Mouse (Mus musculus) embryo, embryonic 10 days (tissue): ENCODE results near the gene Rnd3.

ENCODE experiments used
- DNase-seq: peaks from one replicate; pipeline ENCODE4 v3.0.0-alpha.2; 2015; ENCODE audit warnings: low spot score

Rnd3 gene

DNA sequence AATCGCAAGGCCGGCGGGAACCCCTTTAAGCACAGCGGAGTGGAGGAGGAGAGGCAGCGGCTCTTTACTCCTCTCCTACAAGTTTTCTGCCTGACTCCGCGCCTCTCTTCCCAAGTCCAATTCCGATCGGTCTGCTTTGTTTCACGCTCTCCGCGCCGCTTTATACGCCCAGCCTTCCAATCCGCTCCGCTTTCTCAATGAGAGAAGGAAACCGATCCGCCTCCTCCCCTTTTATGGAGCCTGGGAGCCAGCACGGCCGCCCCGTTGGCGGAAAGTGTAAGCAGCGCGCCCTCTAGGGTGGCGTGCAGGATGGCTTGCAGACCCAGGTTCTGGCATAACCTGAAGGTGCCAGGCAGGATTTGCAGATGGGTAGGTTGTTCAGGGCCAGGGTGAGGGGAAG lies at the start of gene Rnd3:
Gene Rnd3 (minus strand): TSS at position 137 of the 400 bp plus-strand sequence.
- peak; percentile 99 for DNase-seq

DNA sequence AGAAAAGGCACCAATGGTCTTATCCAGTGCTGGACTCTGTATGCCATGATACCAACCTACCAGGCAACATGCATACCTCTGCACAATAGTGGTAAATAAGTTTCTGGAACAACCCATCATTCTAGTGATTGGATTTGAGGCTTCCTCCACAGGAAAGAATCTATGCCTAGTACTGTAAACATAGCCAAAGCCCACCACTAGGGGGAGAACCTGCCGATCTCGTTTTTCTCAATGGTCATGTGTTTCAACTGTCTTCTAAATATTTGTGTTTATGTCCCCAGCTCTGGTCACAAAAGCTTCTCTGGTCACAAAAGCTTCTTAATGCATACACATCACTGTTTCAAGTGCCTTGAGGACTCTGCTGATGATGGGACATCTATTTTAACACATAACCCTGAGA lies 43.4 kb upstream of the Rnd3 start:
- no peak for DNase-seq

DNA sequence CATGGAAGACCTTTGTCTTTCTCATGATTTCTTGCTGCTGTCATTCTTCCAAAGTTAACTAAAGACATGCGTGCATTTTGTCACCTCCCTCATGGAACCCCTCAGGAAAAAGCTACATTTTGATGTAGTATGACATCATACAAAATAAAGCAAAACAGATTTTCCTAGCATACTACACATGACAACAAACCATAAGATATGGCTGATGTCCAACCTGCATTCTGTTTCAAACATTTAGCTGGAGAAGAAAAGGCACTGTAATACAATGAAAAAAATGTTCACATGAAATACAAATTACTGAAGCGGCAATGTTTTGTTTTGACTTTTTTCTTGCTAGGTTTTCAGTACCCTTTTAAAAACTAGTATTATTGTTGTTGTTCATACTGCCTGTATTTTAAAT lies 36.9 kb upstream of the Rnd3 start:
- DNase-seq: no peak

DNA sequence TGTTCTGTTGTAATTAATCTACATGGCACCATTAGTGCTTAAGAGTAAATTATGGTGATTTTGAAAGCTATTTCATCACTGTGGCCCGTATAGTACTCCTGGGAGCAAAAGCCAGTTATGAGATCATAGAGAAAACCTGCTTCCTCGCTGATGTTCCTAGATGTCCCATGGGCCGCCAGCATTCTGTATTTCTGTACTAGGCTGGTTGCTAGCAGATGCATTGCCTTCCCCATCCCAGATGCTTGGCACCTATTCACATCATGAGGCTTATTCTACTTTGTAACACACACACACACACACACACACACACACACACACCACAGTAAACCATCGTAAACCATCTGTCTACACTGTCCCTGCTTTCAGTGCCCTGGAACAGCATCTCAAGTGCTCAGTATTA lies 34.1 kb upstream of the Rnd3 start:
- no peak for DNase-seq

- no peak for DNase-seq
These were observed 32.5 kb upstream of the Rnd3 start for GRCm38 (mm10) chr2:51181376-51181775.

DNA sequence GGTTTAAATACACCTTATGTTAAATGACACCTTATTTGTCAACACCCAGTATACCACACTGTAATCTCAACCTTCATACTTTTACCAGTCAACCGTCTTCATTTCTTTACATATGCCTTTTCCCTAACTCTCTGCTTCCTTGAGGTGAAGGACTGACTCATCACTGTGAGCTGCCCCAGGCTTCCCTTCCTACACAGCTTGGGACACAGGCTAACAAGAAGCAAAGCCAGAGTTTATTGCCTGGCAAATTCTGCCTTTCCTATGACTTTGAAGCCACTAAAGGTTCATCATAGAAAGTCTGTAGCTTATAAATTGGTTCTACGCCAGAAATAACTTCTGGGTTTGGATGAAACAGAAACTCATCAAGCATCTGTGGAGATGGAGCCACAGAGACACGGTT lies 30.2 kb upstream of the Rnd3 start:
- no peak for DNase-seq

GRCm38 (mm10) chr2:51177615-51178014 lies 28.7 kb upstream of the Rnd3 start:
- no peak for DNase-seq

GRCm38 (mm10) chr2:51175276-51175675 lies 26.4 kb upstream of the Rnd3 start:
- no peak for DNase-seq

DNA sequence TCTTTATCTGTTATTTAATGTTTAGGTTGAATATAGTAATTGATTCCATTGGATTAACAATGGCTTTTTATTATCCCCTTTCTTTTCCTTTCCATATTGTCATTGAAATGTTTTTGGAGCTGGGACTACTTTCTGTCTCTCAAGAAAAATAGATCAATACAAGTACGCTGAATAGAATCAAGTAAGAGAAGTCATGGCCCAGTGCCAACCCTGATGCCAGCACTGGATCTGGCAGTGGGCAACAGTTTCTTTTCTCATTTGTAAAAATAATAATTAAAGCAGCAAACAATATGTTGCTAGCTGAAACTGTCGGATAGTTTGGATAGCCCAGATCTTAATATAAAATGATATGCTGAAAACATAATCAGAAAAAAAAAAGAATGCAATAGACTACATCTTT lies 12.2 kb upstream of the Rnd3 start:
- DNase-seq: no peak

GRCm38 (mm10) chr2:51148454-51148853 lies 457 bp downstream of the Rnd3 start:
- peak; percentile 52 for DNase-seq

GRCm38 (mm10) chr2:51148065-51148407 lies 875 bp downstream of the Rnd3 start:
- DNase-seq: no peak

DNA sequence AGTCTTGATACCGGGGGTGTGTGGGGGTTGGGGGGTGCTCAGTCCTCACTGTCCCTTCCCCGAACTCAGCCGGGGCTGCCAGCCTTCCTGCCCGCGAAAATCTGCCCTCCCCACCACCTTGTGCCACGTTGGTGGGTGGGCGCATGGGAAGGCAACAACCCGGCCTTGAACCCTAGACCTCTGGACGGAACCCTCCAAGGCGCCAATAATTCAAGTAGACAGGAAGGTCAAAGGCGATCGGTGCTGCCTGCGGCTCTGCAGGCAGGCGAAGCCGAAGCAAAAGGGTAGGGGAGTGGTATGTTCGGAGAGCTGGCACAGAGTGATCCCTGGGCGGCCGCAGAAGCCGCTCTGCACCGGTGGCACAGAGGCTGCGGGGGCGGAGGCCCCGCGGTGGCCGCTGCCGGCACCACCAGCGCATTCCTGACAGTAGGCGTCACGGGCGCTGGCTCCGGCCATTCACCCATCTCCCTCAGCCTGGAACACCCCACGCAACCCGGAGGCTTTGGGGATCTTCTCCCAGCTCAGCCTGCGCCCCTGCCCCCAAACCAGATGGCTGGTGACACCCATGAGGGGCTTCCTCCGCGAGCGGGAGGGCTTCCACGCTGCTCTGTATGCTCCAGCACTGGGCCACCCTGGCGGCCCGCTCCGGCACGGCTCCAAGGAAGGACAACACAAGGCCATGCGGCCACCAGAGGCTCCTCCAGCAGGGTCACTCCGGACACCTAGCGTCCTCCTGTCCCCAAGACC lies 1.4 kb downstream of the Rnd3 start:
- DNase-seq: peak; percentile 82

GRCm38 (mm10) chr2:51146871-51147317 lies 2.0 kb downstream of the Rnd3 start:
- peak; percentile 81 for DNase-seq

DNA sequence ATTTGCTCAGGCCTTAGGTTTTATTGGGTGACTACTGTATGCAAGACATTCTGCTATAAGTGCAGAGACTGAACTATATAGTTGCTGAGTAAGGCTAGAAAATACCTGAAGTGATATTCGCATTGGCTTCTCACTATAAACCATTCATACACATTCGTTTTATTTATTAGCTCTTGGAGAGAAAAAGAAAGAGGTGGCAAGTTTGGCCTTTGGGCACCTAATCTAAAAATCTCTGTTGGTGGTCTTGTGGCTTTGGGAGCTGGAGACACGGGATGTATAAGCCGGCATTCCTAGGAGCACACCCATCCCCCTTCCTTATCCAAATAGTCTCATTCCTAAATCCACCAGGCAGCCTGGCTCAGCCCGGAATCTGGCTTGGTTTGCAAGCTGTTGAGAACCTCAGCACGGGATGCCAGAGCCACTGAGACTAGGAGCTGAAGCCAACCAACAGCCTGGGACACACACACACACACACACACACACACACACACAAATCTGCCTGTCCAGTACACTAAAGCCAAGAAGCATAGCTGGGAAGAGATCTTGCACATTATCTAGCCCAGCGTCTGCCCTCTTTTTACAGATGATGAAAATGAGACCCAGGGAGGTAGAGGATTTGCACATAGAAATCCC lies 3.0 kb downstream of the Rnd3 start:
- peak; percentile 84 for DNase-seq

GRCm38 (mm10) chr2:51144380-51145120 lies 4.4 kb downstream of the Rnd3 start:
- DNase-seq: no peak

- DNase-seq: no peak
These were observed 6.5 kb downstream of the Rnd3 start for GRCm38 (mm10) chr2:51142422-51142821.

- no peak for DNase-seq
These were observed 7.6 kb downstream of the Rnd3 start for GRCm38 (mm10) chr2:51141345-51141744.

GRCm38 (mm10) chr2:51140486-51140885 lies 8.4 kb downstream of the Rnd3 start:
- DNase-seq: peak; percentile 89

GRCm38 (mm10) chr2:51139912-51140446 lies 8.9 kb downstream of the Rnd3 start:
- peak; percentile 19 for DNase-seq

- peak; percentile 77 for DNase-seq
These were observed 9.5 kb downstream of the Rnd3 start for GRCm38 (mm10) chr2:51139218-51139911.

DNA sequence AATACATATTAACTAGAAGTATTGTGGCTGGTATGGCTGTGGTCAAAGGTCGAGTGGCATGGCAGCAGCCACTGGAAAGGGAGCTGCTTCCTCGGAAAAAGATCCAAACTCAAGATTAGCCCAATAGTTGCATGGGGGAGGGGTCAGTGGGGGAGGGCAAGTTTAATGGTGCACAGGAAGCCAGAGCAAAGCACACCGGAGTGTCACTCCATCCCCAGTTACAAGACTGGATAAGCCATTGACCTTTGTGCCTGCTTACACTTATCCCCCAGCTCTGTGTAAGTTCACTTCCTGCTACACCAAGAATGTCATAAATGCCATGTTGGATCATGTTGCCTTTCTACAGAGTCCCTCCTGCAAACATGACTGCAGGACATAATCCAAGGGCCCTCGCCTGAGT lies 11.2 kb downstream of the Rnd3 start:
- DNase-seq: peak; percentile 52

DNA sequence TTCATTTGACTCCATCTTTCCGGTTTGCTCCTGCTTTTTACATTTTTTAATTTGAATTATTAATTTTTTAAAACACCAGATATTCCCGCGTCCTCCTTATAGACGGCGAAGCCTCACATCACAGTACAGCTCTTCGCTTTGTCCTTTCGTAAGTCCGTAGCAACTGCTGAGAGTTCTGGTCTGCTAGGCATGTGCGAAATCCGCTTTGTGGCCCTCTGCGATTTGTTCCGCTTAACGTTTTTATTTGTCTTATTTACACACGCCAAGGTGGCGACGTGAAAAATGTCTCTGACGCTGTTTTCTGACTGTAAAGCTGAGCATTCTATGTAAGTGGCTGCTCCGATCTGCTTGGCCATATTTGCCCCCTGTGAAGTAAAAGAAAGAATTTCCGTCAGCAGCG lies 16.7 kb downstream of the Rnd3 start:
- DNase-seq: no peak
